Comparison of ENCODE assay signal across 22 mouse cellular contexts in the genomic region with DNA sequence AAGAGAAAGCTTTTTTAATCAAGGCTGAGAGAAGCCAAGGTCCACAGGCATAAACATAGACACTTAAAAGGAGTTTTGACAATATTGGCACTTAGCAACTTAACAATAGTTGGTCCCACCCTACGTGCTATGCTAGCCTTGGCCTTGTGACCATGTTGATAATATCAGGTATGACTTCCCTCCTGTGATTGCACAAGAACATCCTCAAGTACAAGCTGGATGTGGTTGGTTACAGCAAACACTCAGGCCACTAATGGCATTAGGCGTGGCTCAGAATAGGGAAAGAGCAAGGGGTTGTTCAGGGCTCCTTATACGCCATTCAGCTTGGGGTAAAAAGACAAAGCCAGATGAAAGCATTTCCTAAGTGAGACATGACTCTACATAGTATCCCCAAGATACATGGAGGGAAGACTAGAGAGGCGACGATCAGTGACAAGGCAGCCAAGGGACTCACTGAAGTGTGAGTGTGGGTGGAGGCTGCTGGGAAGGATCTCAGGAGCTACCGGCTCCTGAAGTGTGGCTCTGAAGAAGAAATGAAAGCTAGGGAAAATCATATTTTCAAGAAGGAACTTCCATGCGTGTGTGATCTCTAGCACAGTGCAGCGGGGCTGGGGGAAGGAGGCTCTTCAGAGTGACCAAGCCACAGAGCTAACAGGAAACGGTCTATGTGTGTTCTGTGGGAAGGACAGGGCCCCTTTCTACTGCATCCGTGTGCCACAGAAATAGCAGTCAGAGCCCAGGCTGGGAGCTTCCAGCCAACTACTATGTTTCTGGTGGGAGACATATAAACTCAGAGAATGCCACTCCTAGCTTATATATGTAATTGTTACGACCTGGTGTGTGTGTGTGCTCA. TPM values are rescaled to one million over a fixed set of nuclear protein-coding genes. Genes with fewer than 3 reads are reported as not detected.
A peak's percentile ranks its signal among the peaks of the same experiment; 100 is the strongest.
DNase-seq lines count a peak whose midpoint lies in the region; ATAC-seq and TF ChIP-seq lines count a peak whose summit lies in the region.
"Had no signal": no experiment of that assay in that cellular context is flagged by ENCODE, and none has a peak within 500 bp of the region (broad histone marks: within the 10 kb centered on the region; RNA-seq: fewer than 3 reads in every experiment).

No protein-coding gene starts in this region.

- peak; percentile 3 for DNase-seq in right cerebral cortex, adult 18-20 months
- no peak for DNase-seq in right cerebral cortex, postnatal 4 days
- no peak for DNase-seq in liver, postnatal 0 days
- DNase-seq in telencephalon, adult 2 months (ENCODE audit: low read depth, low spot score), result peak; percentile 13
- no peak for DNase-seq in c-Kit-positive CD71-positive TER-119-positive erythroid progenitor cells, embryonic 14.5 days (ENCODE audit: low spot score)
- DNase-seq: adrenal gland, postnatal 14 days; B cell, adult 2 months; cerebellum, adult 11 months; gastrocnemius, postnatal 10 days; midbrain, embryonic 14.5 days; retina, postnatal 1 day had no signal

- ATAC-seq in liver, postnatal 0 days, result 0 out of 2 replicates have a peak, but pooled peaks have one; percentile 23
- no peak for ATAC-seq in neural tube, embryonic 15.5 days (ENCODE audit: low FRiP score)
- no peak for ATAC-seq in inflammation-experienced regulatory T-cells, adult 6 months
- ATAC-seq: forebrain, embryonic 16.5 days had no signal

- H3K27me3 ChIP-seq in liver, postnatal 0 days (ENCODE audit: insufficient read depth, low read length), result no peaks in the 10 kb centered on the region
- no peaks in the 10 kb centered on the region for H3K27me3 ChIP-seq in neural tube, embryonic 15.5 days (replicated peaks)
- H3K27me3 ChIP-seq: heart, embryonic 13.5 days; neural tube, embryonic 12.5 days had no signal

- H3K4me3 ChIP-seq in liver, postnatal 0 days (ENCODE audit: low read depth, low read length), result no peak overlapping the region
- H3K4me3 ChIP-seq in macrophage (ENCODE audit: inconsistent target), result no peak overlapping the region
- no peak overlapping the region for H3K4me3 ChIP-seq in neural tube, embryonic 15.5 days (replicated peaks)
- H3K4me3 ChIP-seq: heart, embryonic 13.5 days; layer of hippocampus, adult 2 months; neural tube, embryonic 12.5 days had no signal

- no peaks in the 10 kb centered on the region for H3K36me3 ChIP-seq in liver, postnatal 0 days (replicated peaks; ENCODE audit: insufficient read depth, low read length)
- no peaks in the 10 kb centered on the region for H3K36me3 ChIP-seq in macrophage (ENCODE audit: inconsistent target)
- no peaks in the 10 kb centered on the region for H3K36me3 ChIP-seq in neural tube, embryonic 15.5 days
- H3K36me3 ChIP-seq: heart, embryonic 13.5 days; neural tube, embryonic 12.5 days had no signal

- H3K9ac ChIP-seq in liver, postnatal 0 days (replicated peaks), result no peak overlapping the region
- no peak overlapping the region for H3K9ac ChIP-seq in neural tube, embryonic 15.5 days (replicated peaks)
- H3K9ac ChIP-seq: heart, embryonic 13.5 days; hindbrain, embryonic 14.5 days; liver, embryonic 14.5 days; neural tube, embryonic 12.5 days had no signal

- TF ChIP-seq EP300 in liver, postnatal 0 days (IDR thresholded peaks at IDR 0.05; ENCODE audit: low read depth), result no peak

- WGBS in liver, postnatal 0 days (ENCODE audit: insufficient replicate concordance), result 35% methylated on average over 11 of the region's 11 CpGs
- WGBS in macrophage (ENCODE audit: missing documents), result 22% methylated on average over 11 of the region's 11 CpGs
- WGBS in neural tube, embryonic 15.5 days, result 90% methylated on average over 11 of the region's 11 CpGs

- H3K4me1 ChIP-seq in liver, postnatal 0 days (ENCODE audit: insufficient read depth), result peaks cover 4% of the 10 kb centered on the region; the same call in 1 of the 2 replicates
- no peaks in the 10 kb centered on the region for H3K4me1 ChIP-seq in neural tube, embryonic 15.5 days
- H3K4me1 ChIP-seq: heart, embryonic 13.5 days; neural tube, embryonic 12.5 days had no signal

- TF ChIP-seq CTCF in liver, postnatal 0 days (IDR thresholded peaks at IDR 0.05; ENCODE audit: low read depth), result no peak

- no peaks in the 10 kb centered on the region for H3K79me2 ChIP-seq in macrophage (ENCODE audit: inconsistent target)

- peak overlapping the region; percentile 35 for H3K4me2 ChIP-seq in liver, postnatal 0 days (ENCODE audit: low read depth, low read length)
- H3K4me2 ChIP-seq in neural tube, embryonic 15.5 days, result no peak overlapping the region
- H3K4me2 ChIP-seq: heart, embryonic 13.5 days; hindbrain, embryonic 14.5 days; neural tube, embryonic 12.5 days had no signal

- peak overlapping the region; percentile 78 for H3K27ac ChIP-seq in liver, postnatal 0 days (ENCODE audit: low read depth)
- H3K27ac ChIP-seq in macrophage, result peak overlapping the region; percentile 47
- H3K27ac ChIP-seq in neural tube, embryonic 15.5 days (replicated peaks), result no peak overlapping the region
- H3K27ac ChIP-seq: heart, embryonic 13.5 days; hindbrain, embryonic 14.5 days; layer of hippocampus, adult 2 months; liver, embryonic 14.5 days; neural tube, embryonic 12.5 days had no signal

- no peaks in the 10 kb centered on the region for H3K9me3 ChIP-seq in liver, postnatal 0 days (ENCODE audit: low read length)
- H3K9me3 ChIP-seq in neural tube, embryonic 15.5 days (replicated peaks), result no peaks in the 10 kb centered on the region
- H3K9me3 ChIP-seq: heart, embryonic 13.5 days; neural tube, embryonic 12.5 days had no signal

RNA-seq across cellular contexts. Expression of a gene that starts 13.4 kb away (rescaled TPM):
- 1.6 and 1.7 TPM in 2 replicates for polyA plus RNA-seq in liver, postnatal 0 days (2015; fragmentation: Nextera tagmentation; extraction: Ambion mirVana)
- 10 to 100 TPM in 1 of 26 experiments, 1 to 10 TPM in 13, under 1 TPM in 12; 0.13 to 12.5 (median 1.5) TPM for total RNA-seq in macrophage (2018; cell fraction: chromatin; rRNA removed)
- total RNA-seq in macrophage (2018; cell fraction: cytosol; rRNA removed), result under 1 TPM; 0.04 to 0.86 (median 0.41) TPM
- 10 to 100 TPM in 1 of 26 experiments, 1 to 10 TPM in 15, under 1 TPM in 10; 0.40 to 12.1 (median 1.5) TPM for total RNA-seq in macrophage (2018; cell fraction: nucleus; rRNA removed)
- polyA plus RNA-seq in macrophage (2018), result 0.28 to 1.1 TPM (median 0.87 TPM) in 3 replicates
- polyA plus RNA-seq in neural tube, embryonic 15.5 days (2015; fragmentation: Nextera tagmentation; extraction: Ambion mirVana), result 0.03 and 0.29 TPM in 2 replicates
- 10 to 100 TPM; 12.6 to 82.7 (median 18.2) TPM for polyA plus RNA-seq in inflammation-experienced regulatory T-cells, adult 6 months (2017; shearing (Covaris generic))
- total RNA-seq: left cerebral cortex, postnatal 14 days; MEL had no signal

RNA-seq across cellular contexts. Expression of a gene that starts 36.4 kb away (rescaled TPM):
- polyA plus RNA-seq in liver, postnatal 0 days (2015; fragmentation: Nextera tagmentation; extraction: Ambion mirVana), result 0.44 and 0.62 TPM in 2 replicates
- total RNA-seq in macrophage (2018; cell fraction: chromatin; rRNA removed), result not detected
- under 1 TPM in 6 of 26 experiments, not detected in 20; 0.03 to 0.15 (median 0.05) TPM for total RNA-seq in macrophage (2018; cell fraction: cytosol; rRNA removed)
- total RNA-seq in macrophage (2018; cell fraction: nucleus; rRNA removed), result under 1 TPM in 2 of 26 experiments, not detected in 24; 0.15 to 0.26 TPM
- polyA plus RNA-seq in macrophage (2018), result 0.04 to 0.10 TPM in 2 of 3 replicates, not detected in the other
- 0.37 TPM in 1 of 2 replicates, not detected in the other for polyA plus RNA-seq in neural tube, embryonic 15.5 days (2015; fragmentation: Nextera tagmentation; extraction: Ambion mirVana)
- polyA plus RNA-seq in inflammation-experienced regulatory T-cells, adult 6 months (2017; shearing (Covaris generic)), result 100 to 1,000 TPM in 1 of 3 experiments, 10 to 100 TPM in 2; 81.5 to 155 (median 82.1) TPM
- total RNA-seq: layer of hippocampus, adult 2 months; left cerebral cortex, postnatal 14 days had no signal
- polyA plus RNA-seq: forebrain, embryonic 16.5 days; heart, embryonic 13.5 days; hindbrain, embryonic 14.5 days; midbrain, embryonic 14.5 days; neural tube, embryonic 12.5 days had no signal

Comparison
In these comparisons a context has a peak if more than half of its experiments do, and no peak if none do; other contexts are left out.
1. DNase-seq: peak in right cerebral cortex, adult 18-20 months (single experiment) and telencephalon, adult 2 months (single experiment); none in right cerebral cortex, postnatal 4 days (single experiment), liver, postnatal 0 days (single experiment) and c-Kit-positive CD71-positive TER-119-positive erythroid progenitor cells, embryonic 14.5 days (single experiment).
2. RNA of a gene that starts 36.4 kb away (polyA plus RNA-seq): 81.5 to 155 TPM in inflammation-experienced regulatory T-cells, adult 6 months; 0.44 to 0.62 TPM in liver, postnatal 0 days, 0.04 to 0.10 TPM in macrophage and 0.37 TPM in neural tube, embryonic 15.5 days; every median in the first group is over 10 times any median in the second.